Mouse (Mus musculus) MN1 (cell line): ENCODE results near the gene Ap1g2.

Experiments
- DNase-seq: peaks from one replicate; pipeline ENCODE4 v3.0.0-alpha.2; 2016; ENCODE audit warnings: low spot score

Ap1g2 gene

DNA sequence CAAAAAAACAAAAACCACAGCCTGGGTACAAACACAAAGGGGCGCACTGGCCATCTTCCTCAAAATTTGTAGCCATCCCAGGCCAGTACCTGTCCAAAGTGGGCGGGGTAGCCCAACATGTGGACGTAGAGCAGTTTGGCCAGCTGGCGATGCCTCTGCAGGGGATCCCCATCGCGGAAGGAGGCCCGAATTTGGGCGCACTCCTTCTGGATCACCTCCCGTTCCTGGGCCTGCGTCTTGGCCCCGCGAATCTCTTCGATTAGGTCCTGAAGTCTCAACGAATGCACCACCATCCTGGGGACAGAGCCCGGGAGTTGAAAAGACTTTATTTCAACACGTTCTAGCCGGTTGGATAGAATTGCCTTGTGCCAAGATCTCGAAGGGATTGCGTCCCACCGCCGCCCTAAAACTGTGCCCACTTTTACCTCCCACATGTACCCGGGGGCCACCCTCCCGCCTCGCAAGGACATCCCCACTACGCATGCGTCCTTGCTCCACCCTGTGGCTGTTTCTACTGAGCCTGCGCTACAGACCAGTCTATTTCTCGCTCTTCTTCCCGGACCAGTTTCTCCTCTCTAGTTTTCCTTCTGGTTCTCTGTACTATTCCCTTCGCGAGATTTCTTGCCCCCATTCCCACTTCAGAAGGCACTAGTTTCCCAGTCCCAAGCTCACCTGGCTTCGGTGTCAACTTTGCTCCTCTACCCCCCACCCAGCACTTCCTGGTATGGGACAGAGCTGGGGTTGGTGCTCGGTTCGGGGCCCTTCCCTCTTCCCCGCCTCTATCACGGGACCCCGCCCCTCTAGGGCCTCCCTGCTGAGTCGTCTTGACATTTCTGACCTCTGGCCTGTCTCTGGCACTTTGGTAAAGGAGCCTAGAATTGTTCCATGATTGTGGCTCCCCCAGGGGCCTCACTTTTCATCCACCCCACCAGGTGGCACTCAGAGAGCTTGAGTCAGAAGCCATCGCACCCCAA, at the start of gene Ap1g2:
Ap1g2 (minus strand) TSS at position 758 of the 974 bp plus-strand sequence.
- peak; percentile 81 for DNase-seq

DNA sequence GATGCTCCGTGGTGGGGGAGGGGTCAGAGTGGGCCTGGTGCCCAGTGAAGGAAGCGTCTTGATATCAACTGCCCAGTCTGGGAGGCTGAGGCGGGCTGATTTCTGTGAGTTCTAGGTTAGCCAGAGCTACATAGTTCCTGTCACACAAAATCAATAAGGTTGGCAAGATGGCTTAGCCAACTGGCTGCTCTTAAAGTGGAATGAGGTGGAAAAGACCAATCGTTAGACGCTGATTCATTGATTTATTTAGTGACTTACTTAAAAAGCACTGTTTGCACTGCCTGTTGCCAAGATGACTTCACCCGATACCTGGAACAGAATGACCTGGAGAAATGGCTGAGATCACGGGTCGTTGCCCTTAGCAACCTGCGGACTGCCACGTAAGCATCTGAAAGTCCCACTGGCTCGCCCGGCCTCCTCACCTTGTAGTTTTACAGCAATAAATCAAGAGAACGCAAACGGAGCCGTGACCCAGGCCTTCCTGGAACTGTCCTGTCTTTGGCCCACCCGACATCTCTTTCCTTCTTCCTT, 46.6 kb upstream of the Ap1g2 start:
- DNase-seq, result no peak

DNA sequence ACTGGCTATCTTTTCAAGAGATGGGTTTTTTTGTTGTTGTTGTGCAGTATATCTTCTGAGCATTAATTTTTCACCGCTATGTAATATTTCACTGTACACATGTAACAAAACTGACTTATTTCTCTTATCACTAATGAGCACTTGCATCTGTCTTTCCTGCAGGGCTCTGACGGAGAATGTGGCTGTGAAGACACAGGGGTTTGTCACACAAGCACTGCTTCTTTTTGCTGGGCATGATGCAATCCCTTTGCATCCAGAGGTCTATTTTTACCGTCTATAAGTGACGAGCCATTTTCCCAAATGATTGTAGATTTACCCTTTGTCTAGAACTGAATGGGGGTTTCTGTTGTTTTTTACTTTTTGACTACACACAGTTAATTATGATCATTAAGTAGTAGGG, 45.8 kb upstream of the Ap1g2 start:
- DNase-seq, result no peak

DNA sequence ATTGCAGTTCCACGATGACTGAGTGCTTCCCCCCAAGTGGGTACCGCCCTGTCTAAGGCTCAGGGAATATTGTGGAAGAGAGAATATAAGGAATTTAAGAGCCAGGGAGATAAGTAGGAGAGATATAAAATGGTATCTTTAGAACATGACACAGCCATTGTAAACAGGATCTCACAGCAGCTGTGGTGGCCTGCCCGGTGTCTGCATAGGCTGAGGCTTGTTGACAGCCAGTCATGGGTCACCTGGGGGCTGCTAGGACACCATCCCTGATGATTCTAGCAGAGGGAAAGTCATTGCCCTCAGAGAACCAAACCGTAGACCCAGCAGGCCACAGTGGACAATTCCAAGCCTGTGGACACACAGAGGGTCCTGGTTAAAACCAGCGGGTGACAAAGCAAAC, 44.6 kb upstream of the Ap1g2 start:
- DNase-seq, result no peak

DNA sequence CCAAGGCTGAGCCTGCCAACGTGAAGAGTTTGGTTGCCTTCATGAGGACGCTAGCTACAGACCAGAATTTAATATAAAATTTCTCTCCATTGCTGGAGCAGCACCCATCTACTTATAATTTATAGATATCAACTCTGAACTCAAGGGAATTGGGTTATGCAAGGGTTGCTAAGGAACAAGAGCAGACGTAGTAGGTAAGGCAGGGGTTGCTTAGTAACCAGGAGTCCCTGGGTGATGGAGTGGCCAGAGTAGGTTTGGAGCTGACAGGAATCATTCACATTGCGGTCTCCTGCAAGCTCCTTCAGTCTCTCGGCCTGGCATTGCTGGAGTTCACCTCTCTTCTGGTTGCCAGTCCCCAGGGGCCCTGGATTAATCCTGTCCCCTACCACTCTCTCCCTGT, 42.6 kb upstream of the Ap1g2 start:
- DNase-seq, result peak; percentile 39

DNA sequence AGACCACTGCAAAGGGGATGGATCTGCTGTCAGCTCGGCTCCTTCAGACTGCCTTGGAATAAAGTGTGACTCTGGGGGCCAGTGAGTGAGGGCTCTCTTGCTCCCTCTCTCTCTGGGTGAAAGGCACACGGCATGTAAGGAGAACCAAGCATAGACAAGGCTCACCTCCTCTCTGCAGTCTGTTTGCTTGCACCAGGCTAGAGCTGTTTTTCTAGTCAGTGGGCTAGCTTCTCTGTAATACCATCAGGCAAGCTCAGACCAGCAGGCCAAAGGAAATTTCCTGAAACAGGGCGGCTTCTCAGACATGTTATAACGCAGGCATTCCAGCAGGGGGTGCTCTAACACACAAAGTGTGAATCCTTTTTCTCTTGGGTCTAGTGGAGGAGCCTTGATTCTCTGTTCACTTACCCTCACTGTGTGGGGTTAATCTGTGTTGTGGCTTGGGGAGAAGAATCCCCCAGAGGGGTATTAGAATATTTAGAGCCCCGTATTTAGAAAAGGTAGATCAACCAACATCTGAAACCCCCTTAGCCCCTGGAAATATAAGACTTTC, 42.0 kb upstream of the Ap1g2 start:
- peak; percentile 77 for DNase-seq

DNA sequence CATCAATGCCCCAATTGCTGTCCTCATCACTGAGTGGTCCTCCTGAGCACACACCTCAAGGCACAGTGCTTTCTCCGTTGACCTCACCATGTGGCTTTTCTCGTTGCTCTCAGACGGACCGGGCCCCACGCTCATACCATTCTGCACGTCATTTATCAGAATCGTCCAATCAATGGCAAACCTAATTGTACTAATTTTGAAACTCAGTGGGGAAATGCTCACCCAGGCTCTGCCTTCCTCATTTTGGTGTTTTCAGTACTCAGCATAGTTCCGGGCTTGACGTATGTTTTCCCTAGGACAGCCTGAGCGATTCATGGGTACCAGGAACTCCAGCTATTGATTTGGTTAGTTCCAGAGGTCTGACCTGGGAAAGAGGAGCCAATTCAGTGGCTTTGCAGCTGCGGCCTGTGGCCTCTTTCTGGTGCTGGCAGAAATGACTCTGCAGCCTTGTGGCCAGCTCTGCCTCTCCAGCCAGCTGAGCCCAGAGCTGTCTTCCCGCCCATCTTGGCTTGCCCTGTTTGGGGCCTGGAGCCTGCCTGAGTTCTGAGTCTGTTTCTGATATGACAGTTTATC, 40.5 kb upstream of the Ap1g2 start:
- no peak for DNase-seq

DNA sequence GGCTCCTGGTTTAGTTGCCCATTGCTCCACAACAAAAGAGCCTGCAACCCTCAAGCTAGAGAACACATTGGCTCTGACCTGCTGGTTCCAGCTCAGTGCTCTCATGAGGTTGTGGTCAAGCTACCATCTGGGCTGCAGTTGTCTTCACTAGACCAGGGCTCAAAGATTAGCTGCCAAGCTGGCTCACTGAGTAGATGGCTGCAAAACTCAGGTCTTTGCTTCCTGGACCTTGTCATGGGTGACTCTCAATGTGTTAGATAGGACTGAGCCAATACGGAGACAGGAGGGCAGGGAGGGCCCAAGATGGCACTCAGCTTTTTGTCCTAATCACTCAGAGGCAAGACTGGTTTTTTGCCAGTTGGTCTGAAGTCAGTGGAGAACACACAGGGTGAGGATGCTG, 39.9 kb upstream of the Ap1g2 start:
- DNase-seq, result no peak

DNA sequence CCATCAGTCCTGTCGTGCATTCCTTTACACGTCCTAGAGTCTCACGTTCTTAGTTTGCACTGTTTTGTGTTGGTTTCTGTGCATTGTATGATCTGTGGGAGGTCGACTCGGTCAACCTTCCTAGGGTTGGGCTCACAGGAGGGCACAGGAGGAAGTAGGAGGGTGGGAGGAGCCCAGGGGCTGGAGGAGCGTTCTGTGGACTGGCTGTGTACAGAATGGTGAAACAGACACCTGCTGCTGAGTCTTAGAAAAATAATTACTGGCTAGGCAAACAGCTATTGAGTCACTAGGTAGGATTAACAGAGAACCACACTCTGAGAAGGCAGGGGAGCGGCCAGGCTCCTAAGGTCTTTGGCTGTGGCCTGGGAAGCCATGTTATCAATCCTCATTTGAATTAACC, 32.9 kb upstream of the Ap1g2 start:
- DNase-seq, result no peak

DNA sequence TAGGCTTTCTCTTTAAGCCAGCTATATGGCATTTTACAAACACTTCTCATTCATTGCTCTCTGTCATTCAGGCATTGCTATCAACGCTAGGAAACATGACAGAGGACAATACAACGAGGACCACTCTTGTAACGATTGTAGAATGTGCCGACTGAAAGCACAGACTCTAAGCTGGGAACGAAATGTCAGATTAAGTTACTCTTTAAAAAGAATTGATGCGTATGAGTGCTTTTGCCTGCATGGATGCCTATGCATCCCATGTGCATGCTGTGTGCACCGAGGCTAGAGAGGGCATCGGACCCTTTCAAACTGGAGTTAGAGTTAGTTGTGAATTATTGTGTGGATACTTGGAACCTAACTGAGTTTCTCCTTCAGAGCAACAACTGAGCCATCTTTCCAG, 29.3 kb upstream of the Ap1g2 start:
- no peak for DNase-seq

DNA sequence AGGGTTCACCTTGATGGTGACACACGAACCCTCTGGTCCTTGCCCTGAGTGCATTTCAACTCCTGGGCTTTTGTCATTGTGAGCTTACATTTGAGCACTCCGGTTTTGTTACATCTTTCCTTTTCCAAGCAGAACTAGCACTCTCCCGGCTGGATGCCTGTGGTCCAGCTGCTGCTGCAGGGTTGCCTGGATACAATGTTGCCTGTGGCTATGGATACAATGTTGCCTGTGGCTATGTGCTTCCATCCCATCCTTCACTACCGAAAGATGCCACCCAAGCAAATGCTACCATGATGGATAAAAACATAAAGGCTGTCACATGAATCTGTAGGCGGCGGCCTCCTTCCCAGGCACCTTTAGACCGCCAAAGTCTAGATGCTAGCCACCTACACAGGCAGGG, 20.1 kb upstream of the Ap1g2 start:
- DNase-seq, result no peak

DNA sequence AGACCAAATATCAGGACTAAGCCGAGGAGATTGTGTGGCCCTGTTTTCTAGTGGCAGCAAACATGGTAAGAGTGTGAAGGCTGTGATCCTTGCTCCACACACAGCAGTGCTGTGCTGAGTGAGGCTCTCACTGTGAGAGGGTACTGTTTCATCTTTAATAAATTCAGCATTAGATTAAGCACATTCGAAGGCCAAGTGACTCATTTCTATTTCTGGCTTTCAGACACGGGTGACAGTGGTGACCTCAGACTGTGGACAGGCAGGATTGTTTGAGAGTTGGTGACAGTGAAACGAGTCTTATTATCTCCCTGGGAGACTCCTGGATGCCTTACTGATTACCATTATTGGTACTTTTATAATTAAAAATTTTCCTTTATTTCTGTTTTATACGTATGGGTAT, 19.3 kb upstream of the Ap1g2 start:
- DNase-seq, result no peak

DNA sequence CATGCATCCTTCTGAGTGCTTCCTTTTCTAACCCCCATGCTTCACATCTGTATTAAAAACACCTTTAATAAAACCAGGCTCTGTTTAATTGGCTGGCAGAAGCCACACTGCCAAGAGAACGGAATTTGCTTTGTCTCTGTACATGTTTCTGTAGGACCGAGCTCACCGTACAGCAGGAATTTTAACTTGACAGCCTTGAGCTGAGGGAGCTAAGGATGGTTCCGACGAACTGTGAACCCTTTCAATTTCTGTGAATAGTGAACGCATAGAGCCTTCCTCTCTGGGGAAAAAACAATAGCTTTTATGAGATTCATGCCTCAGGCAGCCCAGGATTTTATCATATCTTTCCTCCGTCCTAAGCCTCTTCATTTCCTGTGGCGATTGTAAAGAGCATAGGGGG, 16.0 kb upstream of the Ap1g2 start:
- no peak for DNase-seq

DNA sequence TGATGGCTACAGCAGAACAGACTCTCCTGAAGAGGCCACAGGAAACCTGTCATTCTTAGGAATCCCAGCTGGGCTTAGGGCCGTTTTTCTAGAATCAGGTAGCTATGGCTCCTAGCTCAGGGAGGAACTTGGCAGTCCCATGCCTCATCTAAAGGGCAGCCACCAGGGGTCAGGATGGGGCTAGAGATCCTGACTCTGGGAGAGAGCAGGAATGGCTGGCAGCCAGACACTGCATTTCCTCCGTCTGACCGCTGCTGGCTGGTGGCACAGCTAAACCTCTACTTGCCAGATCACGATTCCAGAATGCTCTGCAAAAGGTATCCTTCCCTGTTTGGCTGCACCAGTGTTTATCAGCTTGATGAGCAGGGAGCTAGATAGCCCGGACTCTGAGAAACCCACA, 15.6 kb upstream of the Ap1g2 start:
- DNase-seq, result peak; percentile 94

DNA sequence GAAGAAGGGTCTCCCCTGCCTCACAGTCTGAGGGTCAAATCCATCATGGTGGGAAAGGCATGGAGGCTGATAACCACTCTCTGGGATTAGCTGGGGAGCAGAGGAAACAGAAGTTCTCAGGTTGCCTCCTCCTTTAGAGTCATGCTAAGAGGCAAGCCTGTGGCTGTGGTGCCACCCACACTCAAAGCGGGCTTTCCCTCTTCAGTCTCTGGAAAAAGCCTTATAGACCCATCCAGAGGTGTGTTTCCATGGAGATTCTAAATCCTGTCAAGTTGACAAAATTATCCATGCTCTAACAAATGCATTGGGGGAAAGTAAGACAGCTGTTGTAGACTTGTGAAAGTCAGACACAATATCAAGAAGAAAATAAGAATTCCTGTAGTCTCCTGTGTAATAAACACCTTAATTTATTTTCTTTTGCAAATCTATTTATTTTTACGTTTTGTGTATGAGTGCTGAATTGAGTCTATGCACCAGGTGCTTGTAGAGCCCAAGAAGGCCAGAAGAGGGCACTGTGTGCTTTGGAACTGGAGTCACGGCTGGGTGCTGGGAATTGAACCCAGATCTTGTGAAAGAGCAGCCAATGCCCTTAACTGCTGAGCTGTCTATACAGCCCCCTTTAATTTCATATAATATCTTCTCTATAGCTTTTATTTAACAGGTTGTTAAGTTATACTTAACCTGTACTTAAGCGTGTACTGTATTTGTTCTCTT, 13.2 kb upstream of the Ap1g2 start:
- no peak for DNase-seq

DNA sequence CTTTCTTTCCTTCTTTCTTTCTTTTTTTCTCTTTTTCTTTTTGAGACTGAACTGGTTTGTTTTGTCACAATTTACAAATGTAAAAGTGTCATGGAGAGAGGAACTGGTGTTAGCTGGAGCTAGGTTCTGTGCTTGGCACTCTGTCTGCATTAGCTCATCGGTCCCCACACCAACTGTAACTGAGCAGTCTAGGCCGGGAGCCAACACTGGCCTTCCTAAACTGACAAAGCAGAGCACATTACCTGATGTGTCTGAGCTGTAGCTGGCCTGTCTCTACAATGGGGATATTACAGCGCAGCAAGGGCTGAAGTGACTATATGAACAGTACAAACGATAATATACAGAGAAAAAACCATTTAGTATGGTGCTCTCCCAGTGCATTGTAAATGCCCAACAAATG, 12.5 kb upstream of the Ap1g2 start:
- peak; percentile 55 for DNase-seq

DNA sequence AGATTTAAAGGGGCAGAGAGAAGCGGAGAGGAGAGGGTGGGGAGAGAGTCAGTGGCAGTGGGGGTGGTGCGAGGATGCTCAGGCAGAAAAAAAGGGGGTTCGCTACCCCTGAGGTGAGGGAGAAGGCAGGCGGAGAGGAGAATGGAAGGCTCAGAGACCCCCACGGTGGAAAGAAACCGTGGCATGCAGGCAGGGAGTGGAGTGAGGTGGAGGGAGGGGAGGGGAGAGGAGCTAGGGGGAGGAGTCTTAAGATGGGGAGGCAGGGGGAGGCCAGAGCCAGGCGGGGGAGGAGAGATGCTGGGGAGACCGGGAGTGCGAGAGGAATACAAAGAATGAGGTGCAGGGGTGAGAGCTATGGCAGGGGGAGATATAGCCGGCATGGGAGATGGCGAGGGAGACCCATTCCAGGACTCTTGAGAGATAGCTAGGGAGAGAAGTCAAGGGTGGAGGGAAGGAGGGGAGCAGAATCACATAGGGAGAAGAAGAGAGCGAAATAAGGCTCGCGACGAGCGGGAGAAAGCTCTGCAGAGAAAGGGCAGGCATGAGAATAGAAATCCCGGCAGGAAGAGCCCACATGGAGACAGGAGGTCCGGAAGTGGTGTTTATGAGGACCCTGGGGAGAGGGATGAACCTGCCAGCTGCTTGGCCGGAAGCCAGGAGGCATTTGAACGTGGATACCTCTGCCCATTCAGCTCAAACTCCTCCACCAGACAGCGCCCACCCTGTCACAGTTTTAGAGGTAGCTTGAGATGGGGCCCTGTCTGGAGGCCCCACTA, 10.2 kb upstream of the Ap1g2 start, which contains the start of gene Jph4:
Jph4 (minus strand) TSS at position 511 of the 776 bp plus-strand sequence.
- DNase-seq, result peak; percentile 53

DNA sequence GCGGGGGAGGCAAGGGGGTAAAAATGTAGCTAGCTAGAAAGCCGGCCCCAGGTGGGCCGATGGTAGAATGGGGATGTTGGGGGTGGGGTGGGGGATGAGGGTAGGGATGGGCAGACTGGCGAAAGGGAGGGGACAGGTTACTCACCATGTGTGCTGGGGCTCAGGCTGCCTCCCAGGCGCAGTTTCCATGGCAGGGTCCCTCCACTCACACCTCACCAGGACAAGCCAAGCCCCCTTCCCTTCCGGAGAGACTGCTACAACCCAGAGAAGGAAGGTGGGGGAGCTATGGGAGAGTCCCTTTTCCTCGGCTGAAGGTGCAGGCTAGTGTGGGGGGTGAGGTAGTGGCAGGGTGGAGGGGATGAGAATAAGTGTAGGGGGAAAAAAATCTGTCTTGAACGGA, 9.5 kb upstream of the Ap1g2 start:
- no peak for DNase-seq

DNA sequence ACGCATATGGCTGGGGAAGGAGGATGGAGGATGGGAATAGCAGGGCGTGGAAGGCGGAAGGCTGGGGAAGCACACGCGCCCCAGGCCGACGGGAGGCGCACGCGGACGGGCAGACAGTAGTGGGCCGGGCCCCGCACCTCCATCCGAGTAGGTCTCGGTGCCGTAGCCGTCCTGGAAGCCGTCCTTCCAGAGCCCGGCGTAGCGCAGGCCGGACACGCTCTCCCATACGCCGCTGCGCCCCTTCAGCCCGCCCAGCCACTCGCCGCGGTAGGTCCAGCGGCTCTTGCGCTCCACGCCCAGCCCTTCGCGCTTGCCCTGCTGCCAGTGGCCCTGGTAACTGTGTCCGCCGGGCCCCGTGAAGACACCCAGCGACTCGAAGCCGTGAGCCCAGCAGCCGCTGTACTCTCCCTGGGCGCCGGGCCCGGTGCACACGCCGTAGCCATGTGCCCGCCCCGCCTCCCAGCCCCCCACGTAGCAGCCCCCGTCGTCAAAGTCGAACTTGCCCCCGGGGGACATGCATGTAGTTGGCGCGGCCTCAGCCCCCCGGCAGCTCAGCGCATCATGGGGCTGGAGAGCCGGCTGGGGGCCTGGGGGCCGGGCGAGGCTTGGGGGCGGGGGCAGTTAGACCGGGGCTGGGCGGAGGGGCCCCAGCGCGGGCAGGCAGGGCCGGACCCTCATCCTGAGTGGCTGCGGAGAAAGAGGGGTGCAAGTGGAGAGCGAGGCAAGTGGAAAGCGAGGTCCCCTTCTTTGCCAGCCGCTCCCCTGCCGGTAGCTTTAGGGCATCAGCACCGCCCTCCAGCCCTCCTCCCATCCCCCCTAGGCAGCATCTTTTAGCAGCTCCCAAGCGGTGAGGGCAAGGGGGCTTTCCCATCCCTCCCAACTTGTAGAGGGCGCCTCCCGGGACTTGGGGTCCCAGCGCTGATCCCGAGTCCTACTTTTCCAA, 8.6 kb upstream of the Ap1g2 start:
- DNase-seq, result peak; percentile 83

DNA sequence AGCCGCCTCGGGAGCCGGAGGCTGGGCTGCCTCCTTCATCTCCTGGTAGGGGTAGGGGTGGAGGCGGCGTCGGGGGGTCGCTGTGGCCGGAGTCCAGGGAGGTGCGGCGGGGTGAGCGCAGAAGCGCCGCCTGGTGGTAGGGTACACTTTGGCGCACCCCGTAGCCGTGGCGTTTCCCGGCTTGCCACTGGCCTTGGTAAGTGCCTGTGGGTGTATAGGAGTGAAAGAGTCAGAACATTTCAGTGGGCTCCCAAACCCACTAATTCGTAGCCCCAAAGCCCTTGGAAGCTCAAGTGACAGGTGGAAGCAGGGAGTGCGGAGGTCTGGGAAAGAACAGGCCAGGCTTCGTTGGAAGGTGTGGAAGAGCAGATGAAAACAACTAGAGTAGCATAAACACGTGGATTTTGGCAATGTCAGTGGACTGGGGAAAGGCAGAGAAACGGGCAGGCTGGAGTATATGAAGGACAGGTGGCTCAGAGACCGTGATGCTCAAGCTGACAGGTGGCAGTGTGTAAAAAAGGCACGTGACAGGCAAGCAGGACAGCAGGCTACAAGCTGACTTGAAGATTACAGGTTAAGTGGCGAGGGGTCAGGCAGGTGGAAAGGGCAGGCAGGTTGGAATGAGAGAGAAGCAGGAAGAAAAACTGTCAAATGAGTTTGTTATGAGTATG, 7.7 kb upstream of the Ap1g2 start:
- no peak for DNase-seq
